Mouse (Mus musculus): ENCODE measurements around the gene Cdk5.

DNA sequence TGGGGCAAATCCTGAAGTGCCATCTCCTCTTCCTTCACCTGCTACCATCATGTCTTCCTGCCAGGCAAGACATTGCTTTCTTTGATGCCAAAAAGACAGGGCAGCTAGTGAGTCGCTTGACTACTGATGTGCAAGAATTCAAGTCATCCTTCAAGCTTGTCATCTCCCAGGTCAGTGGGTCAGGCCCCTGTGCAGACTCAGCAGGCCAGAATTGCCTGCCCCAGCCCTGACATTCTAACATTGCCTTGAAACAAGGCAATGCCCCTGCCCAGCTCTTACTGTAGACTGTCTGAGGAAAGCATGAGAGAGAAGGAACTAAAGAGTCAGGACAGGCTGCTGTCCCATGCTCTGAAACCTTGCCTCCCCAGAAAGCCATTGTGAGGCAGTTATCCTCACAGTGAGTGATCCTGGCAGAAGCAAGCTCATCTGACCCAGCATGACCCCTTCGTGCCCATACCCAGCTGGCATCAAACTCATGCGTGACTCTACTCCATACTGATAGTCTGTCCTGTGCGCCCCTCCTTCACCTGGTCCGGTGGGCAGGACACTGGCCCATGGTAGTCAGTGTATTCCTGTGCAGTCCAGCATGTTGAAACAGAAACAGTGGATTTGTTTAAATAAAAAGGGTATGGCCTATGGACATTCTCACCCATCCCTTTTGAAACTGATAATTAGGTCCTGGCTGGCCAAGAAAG, 22.3 kb downstream of the Cdk5 start:
- TF ChIP-seq CTCF (IDR thresholded peaks at IDR 0.05; ENCODE audit: low read depth) (no peak), EP300 (IDR thresholded peaks at IDR 0.05; ENCODE audit: low read depth) (no peak)
